Mouse (Mus musculus) neural tube, embryonic 13.5 days (tissue): ENCODE measurements around the gene Egfl7. TPM values are rescaled to one million over a fixed set of nuclear protein-coding genes. Genes with fewer than 3 reads are reported as not detected.

Experiments
- ATAC-seq: fragments of 200-750 bp; cut with Nextera tagmentation; 2 replicates; pipeline ENCODE4 v1.8.0; 2017; ENCODE audit warnings: low read depth, mild to moderate bottlenecking, moderate TSS enrichment, moderate library complexity
- H3K27ac ChIP-seq: fragments of 300-500 bp; sonication (generic); replicated peaks from 2 replicates; pipeline ENCODE4 v1.5.1; 2015; ENCODE audit warnings: moderate library complexity, mild to moderate bottlenecking, inconsistent platforms
- H3K27me3 ChIP-seq: fragments of 300-500 bp; sonication (generic); 2 replicates; pipeline ENCODE4 v1.6.1; 2015; ENCODE audit warnings: mild to moderate bottlenecking, inconsistent platforms
- H3K36me3 ChIP-seq: fragments of 300-500 bp; sonication (generic); 2 replicates; pipeline ENCODE4 v1.6.1; 2015; ENCODE audit warnings: mild to moderate bottlenecking, inconsistent platforms
- H3K4me1 ChIP-seq: fragments of 300-500 bp; sonication (generic); replicated peaks from 2 replicates; pipeline ENCODE4 v1.6.1; 2015; ENCODE audit warnings: inconsistent platforms
- H3K4me2 ChIP-seq: fragments of 300-500 bp; sonication (generic); 2 replicates; pipeline ENCODE4 v1.6.1; 2015; ENCODE audit warnings: inconsistent platforms, mild to moderate bottlenecking, moderate library complexity
- H3K4me3 ChIP-seq: fragments of 300-500 bp; sonication (generic); 2 replicates; pipeline ENCODE4 v1.5.1; 2015; ENCODE audit warnings: mild to moderate bottlenecking, inconsistent platforms
- H3K9ac ChIP-seq: fragments of 300-500 bp; sonication (generic); 2 replicates; pipeline ENCODE4 v1.6.1; 2015; ENCODE audit warnings: moderate library complexity, mild to moderate bottlenecking, inconsistent platforms
- H3K9me3 ChIP-seq: fragments of 300-500 bp; sonication (generic); 2 replicates; pipeline ENCODE4 v1.6.1; 2016; ENCODE audit warnings: inconsistent platforms
- WGBS: fragments of 180-500 bp; shearing (Covaris S2); methylation state at CpG from one replicate; pipeline ENCODE4 v1.1.7; 2015; 5-methylcytosine and 5-hydroxymethylcytosine counted together
- polyA plus RNA-seq: library from polyadenylated mRNA; unstranded; fragments of >200 nt; fragmentation: Nextera tagmentation; extraction: Ambion mirVana; gene quantifications from 2 replicates; pipeline ENCODE4 v1.2.1, GENCODE M21; 2015

Egfl7 gene
- polyA plus RNA-seq, 1 experiment from 2014 or later: 78.3 TPM

GRCm38 (mm10) chr2:26621246-26621645, 41.4 kb downstream of the Egfl7 start:
- Histone ChIP-seq H3K4me1 (no peaks in the 10 kb centered on the region), H3K9ac (no peak overlapping the region), H3K36me3 (no peaks in the 10 kb centered on the region), H3K9me3 (no peaks in the 10 kb centered on the region), H3K27me3 (0 out of 2 replicates have a peak, but pooled peaks cover 4% of the 10 kb centered on the region), H3K4me2 (no peak overlapping the region), H3K27ac (no peak overlapping the region), H3K4me3 (no peak overlapping the region)
- no peak for ATAC-seq
- WGBS: 52% methylated on average over 2 of the region's 2 CpGs

DNA sequence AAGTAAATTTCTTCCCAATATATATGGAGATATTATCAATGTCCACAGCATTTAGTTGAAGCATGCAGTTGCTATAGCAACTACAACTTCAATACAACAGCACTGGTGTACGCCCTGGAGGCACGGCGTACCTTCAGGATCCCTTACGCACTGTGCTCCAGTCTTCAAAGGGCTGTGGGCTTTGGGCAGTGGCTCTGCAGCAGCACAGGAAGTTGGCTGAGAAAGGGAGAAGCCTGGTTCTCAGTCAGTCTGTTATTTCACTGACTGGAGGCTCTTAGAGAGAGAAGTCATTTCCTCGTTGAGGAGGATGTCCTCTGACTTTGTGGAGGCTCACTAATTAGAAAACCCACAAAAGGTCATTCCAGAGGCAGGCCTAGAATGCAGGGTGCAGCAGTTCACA, 43.2 kb downstream of the Egfl7 start:
- no peak overlapping the region for H3K9ac ChIP-seq
- no peak overlapping the region for H3K4me3 ChIP-seq
- H3K36me3 ChIP-seq: no peaks in the 10 kb centered on the region
- 68% methylated on average over 5 of the region's 5 CpGs for WGBS
- H3K4me2 ChIP-seq: no peak overlapping the region
- H3K27me3 ChIP-seq: 0 out of 2 replicates have a peak, but pooled peaks cover 4% of the 10 kb centered on the region
- ATAC-seq: no peak
- H3K4me1 ChIP-seq: peaks cover 6% of the 10 kb centered on the region; the same call in 1 of the 2 replicates
- no peak overlapping the region for H3K27ac ChIP-seq
- H3K9me3 ChIP-seq: no peaks in the 10 kb centered on the region

GRCm38 (mm10) chr2:26625419-26625818, 45.6 kb downstream of the Egfl7 start:
- Histone ChIP-seq H3K27ac (no peak overlapping the region), H3K27me3 (0 out of 2 replicates have a peak, but pooled peaks cover 4% of the 10 kb centered on the region), H3K4me3 (no peak overlapping the region), H3K4me2 (no peak overlapping the region), H3K36me3 (no peaks in the 10 kb centered on the region), H3K9ac (no peak overlapping the region), H3K4me1 (peaks cover 25% of the 10 kb centered on the region), H3K9me3 (no peaks in the 10 kb centered on the region)
- no peak for ATAC-seq
- 86% methylated on average over 3 of the region's 3 CpGs for WGBS

DNA sequence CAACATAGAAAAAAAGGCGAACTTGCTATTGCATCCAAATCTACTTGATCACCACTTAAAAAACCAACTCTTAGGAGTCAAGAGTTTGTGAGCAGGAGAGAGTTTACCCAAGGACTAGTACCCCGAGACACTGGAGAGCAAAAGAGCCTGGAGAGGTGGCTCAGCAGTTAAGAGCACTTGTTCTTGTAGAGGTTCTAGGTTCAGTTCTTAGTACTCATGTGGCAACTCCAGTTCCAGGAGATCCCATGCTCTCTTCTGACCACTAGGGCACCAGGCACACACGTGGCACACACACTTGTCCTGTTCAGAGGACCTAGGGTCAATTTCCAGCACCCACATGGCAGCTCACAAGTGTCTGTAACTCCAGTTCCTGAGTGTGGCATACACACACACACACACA, 46.3 kb downstream of the Egfl7 start:
- Histone ChIP-seq H3K27ac (no peak overlapping the region), H3K9me3 (no peaks in the 10 kb centered on the region), H3K9ac (no peak overlapping the region), H3K27me3 (0 out of 2 replicates have a peak, but pooled peaks cover 4% of the 10 kb centered on the region), H3K36me3 (no peaks in the 10 kb centered on the region), H3K4me2 (no peak overlapping the region), H3K4me1 (peaks cover 31% of the 10 kb centered on the region), H3K4me3 (no peak overlapping the region)
- no peak for ATAC-seq
- WGBS: 76% methylated on average over 3 of the region's 3 CpGs

DNA sequence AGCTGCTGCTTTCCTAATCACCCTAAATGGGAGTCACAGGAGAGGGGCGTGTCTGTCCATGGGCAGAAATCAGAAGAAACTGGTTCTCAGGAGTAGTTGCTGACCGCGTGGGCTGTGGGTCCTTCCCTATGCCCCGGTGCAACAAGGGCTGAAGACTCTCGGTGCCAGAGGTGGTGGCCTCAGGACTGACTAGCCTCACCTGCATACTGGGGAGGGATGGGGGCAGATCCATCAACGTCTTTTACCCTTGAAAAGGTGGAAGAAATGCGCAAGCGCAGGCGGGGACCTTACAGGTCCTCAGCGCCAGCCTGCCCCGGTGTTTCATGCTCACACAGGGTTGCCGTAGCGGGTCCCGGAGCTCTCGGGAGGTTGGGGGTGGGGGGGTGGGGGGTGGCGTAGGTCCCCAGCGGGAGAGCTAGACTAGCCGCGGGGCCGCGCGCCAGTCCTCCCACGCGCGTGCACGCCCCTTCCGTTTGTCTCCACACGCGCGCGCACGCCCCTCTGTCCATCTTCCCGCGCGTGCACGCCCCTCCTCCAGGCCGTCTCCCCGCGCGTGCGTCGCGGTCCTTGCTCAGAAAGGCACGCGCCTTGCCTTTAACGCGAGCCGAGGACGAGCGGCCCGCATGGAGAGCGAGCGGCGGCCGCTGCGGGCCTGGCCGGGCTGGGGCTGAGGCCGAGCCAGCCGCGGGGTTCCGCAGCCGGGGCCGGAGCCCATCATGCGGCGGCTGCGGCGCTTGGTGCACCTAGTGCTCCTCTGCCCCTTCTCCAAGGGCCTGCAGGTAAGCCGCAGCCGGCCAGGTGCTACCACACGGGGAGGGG, 48.3 kb downstream of the Egfl7 start, which contains the start of gene Fam69b:
Gene Fam69b (plus strand): TSS at position 537 of the 819 bp plus-strand sequence.
- Histone ChIP-seq H3K4me1 (peaks cover 52% of the 10 kb centered on the region), H3K9ac (peak within 1 kb of the TSS; percentile 97), H3K27me3 (0 out of 2 replicates have a peak, but pooled peaks cover 4% of the 10 kb centered on the region), H3K4me3 (peak within 1 kb of the TSS; percentile 78), H3K4me2 (peak within 1 kb of the TSS; percentile 89), H3K27ac (peak within 1 kb of the TSS; percentile 89), H3K9me3 (no peaks in the 10 kb centered on the region), H3K36me3 (no peaks in the 10 kb centered on the region)
- peak; percentile 86 for ATAC-seq
- under 1% methylated on average over 68 of the region's 70 CpGs for WGBS

DNA sequence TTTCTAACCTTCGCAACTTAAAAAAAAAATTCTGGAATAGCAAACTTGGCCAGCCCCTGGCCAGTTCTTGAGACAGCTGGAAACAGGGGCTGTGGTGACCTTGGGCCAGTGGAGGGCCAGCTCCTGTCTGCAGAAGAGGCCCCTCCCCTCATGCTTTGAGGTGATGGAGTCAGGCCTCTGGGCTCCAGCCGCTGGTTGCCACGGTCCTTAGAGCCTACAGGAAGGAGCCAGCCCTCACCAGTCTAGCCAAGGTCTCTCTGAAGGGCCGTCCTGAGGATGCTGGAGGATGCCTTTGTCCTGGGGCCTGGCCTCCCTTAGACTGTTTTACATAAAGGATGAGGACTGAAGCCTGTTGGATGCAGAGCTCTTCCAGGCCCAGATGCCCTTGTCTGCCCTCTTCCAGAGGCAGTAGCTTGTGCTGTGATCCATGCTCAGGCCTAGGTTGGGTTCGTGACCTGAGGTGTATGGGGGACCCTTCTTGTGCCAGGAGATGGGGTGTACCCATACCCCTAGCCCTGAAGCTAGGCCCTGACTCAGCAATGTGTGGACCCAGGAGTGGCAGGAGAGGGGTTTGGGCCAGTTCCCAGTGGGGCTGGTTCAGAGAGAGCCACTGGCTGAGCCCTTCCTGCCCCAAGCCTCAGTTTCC, 49.1 kb downstream of the Egfl7 start:
- Histone ChIP-seq H3K4me3 (peak overlapping the region; percentile 78), H3K36me3 (peaks cover 3% of the 10 kb centered on the region; the same call in 1 of the 2 replicates), H3K4me1 (peaks cover 60% of the 10 kb centered on the region), H3K27me3 (0 out of 2 replicates have a peak, but pooled peaks cover 4% of the 10 kb centered on the region), H3K27ac (peak overlapping the region; percentile 89), H3K9me3 (no peaks in the 10 kb centered on the region), H3K9ac (peak overlapping the region; percentile 97), H3K4me2 (peak overlapping the region; percentile 89)
- ATAC-seq: peak; percentile 34
- WGBS: 21% methylated on average over 5 of the region's 5 CpGs

GRCm38 (mm10) chr2:26632541-26633395, 53.0 kb downstream of the Egfl7 start:
- Histone ChIP-seq H3K36me3 (peaks cover 42% of the 10 kb centered on the region), H3K27ac (no peak overlapping the region; the same call in 1 of the 2 replicates), H3K27me3 (no peaks in the 10 kb centered on the region), H3K4me3 (no peak overlapping the region), H3K4me1 (peaks cover 91% of the 10 kb centered on the region), H3K9ac (peak overlapping the region; percentile 57), H3K9me3 (no peaks in the 10 kb centered on the region), H3K4me2 (peak overlapping the region; percentile 24)
- no peak for ATAC-seq
- 76% methylated on average over 16 of the region's 16 CpGs for WGBS

DNA sequence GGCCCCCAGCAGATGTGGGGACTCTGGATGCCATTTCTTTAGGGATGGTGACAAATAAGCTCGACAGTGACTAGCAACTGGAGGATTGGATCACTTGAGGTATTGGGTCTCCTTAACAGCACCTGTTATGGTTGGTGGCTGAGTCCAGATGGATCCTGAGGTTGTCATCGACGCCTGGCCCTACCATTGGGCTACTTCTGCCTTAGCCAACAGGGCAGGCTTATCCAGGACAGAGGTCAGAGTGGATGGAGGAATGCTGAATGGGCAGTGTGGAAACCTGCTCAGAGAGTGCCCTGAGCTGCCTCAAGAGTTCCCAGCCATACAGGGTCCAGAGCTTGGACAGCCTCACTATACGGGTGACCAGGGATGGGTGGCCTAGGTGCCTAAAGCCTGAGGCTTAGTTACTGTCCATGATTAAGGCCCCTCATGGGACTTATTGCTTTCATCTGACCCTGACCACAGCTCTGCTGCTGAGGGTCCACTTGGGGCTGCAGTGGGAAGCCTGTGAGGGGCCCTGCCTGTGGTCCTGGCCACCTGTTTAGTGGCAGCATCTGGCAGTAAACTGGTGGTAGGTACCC, 54.2 kb downstream of the Egfl7 start:
- no peak overlapping the region for H3K4me2 ChIP-seq
- no peak overlapping the region for H3K9ac ChIP-seq
- H3K4me3 ChIP-seq: no peak overlapping the region
- ATAC-seq: no peak
- peaks cover 52% of the 10 kb centered on the region for H3K36me3 ChIP-seq
- WGBS: 71% methylated on average over 4 of the region's 4 CpGs
- no peaks in the 10 kb centered on the region for H3K27me3 ChIP-seq
- no peaks in the 10 kb centered on the region for H3K9me3 ChIP-seq
- no peak overlapping the region for H3K27ac ChIP-seq
- peaks cover 97% of the 10 kb centered on the region for H3K4me1 ChIP-seq

DNA sequence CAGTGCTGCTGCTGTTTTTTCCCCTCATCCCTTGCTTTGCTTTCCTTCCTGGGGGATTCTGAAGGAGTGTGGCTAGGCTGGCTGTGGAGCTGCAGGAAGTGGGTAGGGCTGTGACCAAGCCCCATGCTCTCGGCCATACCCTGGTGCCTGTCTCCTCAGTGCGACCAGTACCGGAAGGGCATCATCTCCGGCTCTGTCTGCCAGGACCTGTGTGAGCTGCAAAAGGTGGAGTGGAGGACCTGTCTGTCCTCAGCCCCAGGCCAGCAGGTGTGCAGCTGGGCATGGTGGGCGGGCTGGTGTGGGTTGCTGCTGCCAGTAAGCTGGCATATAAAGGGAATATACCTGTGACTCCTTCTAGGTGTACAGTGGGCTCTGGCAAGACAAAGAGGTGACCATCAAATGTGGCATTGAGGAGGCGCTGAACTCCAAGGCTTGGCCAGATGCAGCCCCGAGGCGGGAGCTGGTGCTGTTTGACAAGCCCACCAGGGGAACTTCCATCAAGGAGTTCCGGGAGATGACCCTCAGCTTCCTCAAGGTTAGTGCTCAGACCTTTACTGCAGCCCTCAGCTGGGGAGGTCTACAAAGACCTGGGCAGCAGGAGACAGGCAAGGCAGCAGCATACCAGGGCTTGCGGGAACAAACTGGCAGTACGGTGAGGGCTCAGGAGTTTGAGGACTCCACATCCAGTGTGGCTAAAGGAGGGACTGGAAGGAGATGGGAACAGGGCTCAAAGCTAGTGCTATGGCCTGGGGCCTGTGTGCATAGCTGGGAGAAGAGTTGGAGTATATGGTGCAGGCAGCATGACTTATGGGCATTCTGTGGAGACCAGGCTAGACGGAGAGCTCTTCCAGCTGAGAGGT, 55.0 kb downstream of the Egfl7 start:
- no peaks in the 10 kb centered on the region for H3K27me3 ChIP-seq
- no peaks in the 10 kb centered on the region for H3K9me3 ChIP-seq
- 60% methylated on average over 12 of the region's 12 CpGs for WGBS
- peak overlapping the region; percentile 28; the same call in 1 of the 2 replicates for H3K27ac ChIP-seq
- ATAC-seq: no peak
- H3K36me3 ChIP-seq: peaks cover 52% of the 10 kb centered on the region
- H3K4me2 ChIP-seq: no peak overlapping the region
- peak overlapping the region; percentile 10; the same call in 1 of the 2 replicates for H3K9ac ChIP-seq
- H3K4me1 ChIP-seq: peaks cover 92% of the 10 kb centered on the region
- no peak overlapping the region for H3K4me3 ChIP-seq

GRCm38 (mm10) chr2:26635489-26636324, 55.9 kb downstream of the Egfl7 start:
- H3K9ac ChIP-seq: no peak overlapping the region
- no peak overlapping the region for H3K27ac ChIP-seq
- peaks cover 52% of the 10 kb centered on the region for H3K36me3 ChIP-seq
- no peak for ATAC-seq
- 76% methylated on average over 21 of the region's 21 CpGs for WGBS
- H3K4me1 ChIP-seq: peaks cover 87% of the 10 kb centered on the region
- H3K4me2 ChIP-seq: no peak overlapping the region
- no peaks in the 10 kb centered on the region for H3K27me3 ChIP-seq
- no peaks in the 10 kb centered on the region for H3K9me3 ChIP-seq
- no peak overlapping the region for H3K4me3 ChIP-seq
